Mouse (Mus musculus) midbrain, embryonic 12.5 days (tissue): ENCODE data around the gene Adamts3. TPM values are rescaled to one million over a fixed set of nuclear protein-coding genes. Genes with fewer than 3 reads are reported as not detected.
A peak's percentile ranks its signal among the peaks of the same experiment; 100 is the strongest.

Experiments
- ATAC-seq: fragments of 200-750 bp; cut with Nextera tagmentation; 2 replicates; pipeline ENCODE4 v1.8.0; 2017; ENCODE audit warnings: low read depth, moderate TSS enrichment, moderate library complexity; ENCODE audit not compliant: low FRiP score
- H3K27ac ChIP-seq: fragments of 300-500 bp; sonication (generic); replicated peaks from 2 replicates; pipeline ENCODE4 v1.5.1; 2016; ENCODE audit warnings: mild to moderate bottlenecking
- H3K27me3 ChIP-seq: fragments of 300-500 bp; sonication (generic); 2 replicates; pipeline ENCODE4 v1.6.1; 2016; ENCODE audit warnings: mild to moderate bottlenecking
- H3K36me3 ChIP-seq: fragments of 300-500 bp; sonication (generic); 2 replicates; pipeline ENCODE4 v1.6.1; 2016
- H3K4me1 ChIP-seq: fragments of 300-500 bp; sonication (generic); 2 replicates; pipeline ENCODE4 v1.6.1; 2016
- H3K4me2 ChIP-seq: fragments of 300-500 bp; sonication (generic); replicated peaks from 2 replicates; pipeline ENCODE4 v1.6.1; 2016; ENCODE audit warnings: mild to moderate bottlenecking, moderate library complexity
- H3K4me3 ChIP-seq: fragments of 300-500 bp; sonication (generic); 2 replicates; pipeline ENCODE4 v1.5.1; 2016; ENCODE audit warnings: mild to moderate bottlenecking
- H3K9ac ChIP-seq: fragments of 300-500 bp; sonication (generic); replicated peaks from 2 replicates; pipeline ENCODE4 v1.6.1; 2016; ENCODE audit warnings: mild to moderate bottlenecking, moderate library complexity
- H3K9me3 ChIP-seq: fragments of 300-500 bp; sonication (generic); 2 replicates; pipeline ENCODE4 v1.6.1; 2016; ENCODE audit warnings: mild to moderate bottlenecking
- WGBS: fragments of 180-500 bp; shearing (Covaris S2); methylation state at CpG from one replicate; pipeline ENCODE4 v1.1.7; 2016; 5-methylcytosine and 5-hydroxymethylcytosine counted together
- polyA plus RNA-seq: library from polyadenylated mRNA; unstranded; fragments of >200 nt; fragmentation: Nextera tagmentation; extraction: Ambion mirVana; gene quantifications from 2 replicates; pipeline ENCODE4 v1.2.1, GENCODE M21; 2016

Adamts3 gene
- polyA plus RNA-seq = 3.0 and 4.2 TPM in 2 replicates

- H3K9ac ChIP-seq = peak within 1 kb of the TSS; percentile 78
- H3K36me3 ChIP-seq = no peaks in the 10 kb centered on the region
- WGBS = under 1% methylated on average over 74 of the region's 78 CpGs
- H3K27ac ChIP-seq = no peak within 1 kb of the TSS
- peak within 1 kb of the TSS; percentile 75 for H3K4me3 ChIP-seq
- peaks cover 16% of the 10 kb centered on the region for H3K4me1 ChIP-seq
- H3K4me2 ChIP-seq = peak within 1 kb of the TSS; percentile 100
- peaks cover 6% of the 10 kb centered on the region; the same call in 1 of the 2 replicates for H3K9me3 ChIP-seq
- peak; percentile 92 for ATAC-seq
- H3K27me3 ChIP-seq = peaks cover 11% of the 10 kb centered on the region; the same call in 1 of the 2 replicates
Measured at GRCm38 (mm10) chr5:89883051-89883907, at the start of gene Adamts3. TSS of gene Adamts3 (minus strand) at chr5:89883334.

GRCm38 (mm10) chr5:89931511-89931910 is 48.4 kb upstream of the Adamts3 start:
- H3K9ac ChIP-seq = no peak overlapping the region
- H3K4me3 ChIP-seq = no peak overlapping the region
- H3K9me3 ChIP-seq = no peaks in the 10 kb centered on the region
- no peaks in the 10 kb centered on the region for H3K27me3 ChIP-seq
- H3K4me2 ChIP-seq = no peak overlapping the region
- H3K4me1 ChIP-seq = no peaks in the 10 kb centered on the region
- WGBS = 90% methylated on average over 4 of the region's 4 CpGs
- H3K36me3 ChIP-seq = no peaks in the 10 kb centered on the region
- ATAC-seq = no peak
- no peak overlapping the region for H3K27ac ChIP-seq

- Histone ChIP-seq H3K9me3 (no peaks in the 10 kb centered on the region), H3K36me3 (no peaks in the 10 kb centered on the region), H3K9ac (no peak overlapping the region), H3K4me2 (no peak overlapping the region), H3K4me1 (peaks cover 2% of the 10 kb centered on the region), H3K4me3 (no peak overlapping the region), H3K27me3 (peaks cover 3% of the 10 kb centered on the region; the same call in 1 of the 2 replicates), H3K27ac (no peak overlapping the region)
- ATAC-seq = no peak; the same call in 1 of the 2 replicates
Measured at GRCm38 (mm10) chr5:89912359-89912758, 29.2 kb upstream of the Adamts3 start.

GRCm38 (mm10) chr5:89911950-89912349 is 28.8 kb upstream of the Adamts3 start:
- Histone ChIP-seq H3K9ac (no peak overlapping the region), H3K4me3 (no peak overlapping the region), H3K27me3 (peaks cover 3% of the 10 kb centered on the region; the same call in 1 of the 2 replicates), H3K4me2 (0 out of 2 replicates have a peak overlapping the region, but pooled peaks have one; percentile 17), H3K4me1 (peaks cover 7% of the 10 kb centered on the region), H3K36me3 (no peaks in the 10 kb centered on the region), H3K9me3 (no peaks in the 10 kb centered on the region), H3K27ac (no peak overlapping the region)
- WGBS = 33% methylated on average over 7 of the region's 7 CpGs
- ATAC-seq = peak; percentile 61

GRCm38 (mm10) chr5:89911508-89911907 is 28.4 kb upstream of the Adamts3 start:
- Histone ChIP-seq H3K4me2 (no peak overlapping the region), H3K9ac (no peak overlapping the region), H3K9me3 (no peaks in the 10 kb centered on the region), H3K27me3 (peaks cover 3% of the 10 kb centered on the region; the same call in 1 of the 2 replicates), H3K36me3 (no peaks in the 10 kb centered on the region), H3K4me1 (peaks cover 10% of the 10 kb centered on the region), H3K4me3 (no peak overlapping the region), H3K27ac (no peak overlapping the region)
- WGBS = 74% methylated on average over 4 of the region's 4 CpGs
- ATAC-seq = no peak

GRCm38 (mm10) chr5:89906884-89907431 is 23.8 kb upstream of the Adamts3 start:
- H3K4me3 ChIP-seq = no peak overlapping the region
- H3K4me2 ChIP-seq = 0 out of 2 replicates have a peak overlapping the region, but pooled peaks have one; percentile 14
- peak; percentile 62; the same call in 1 of the 2 replicates for ATAC-seq
- H3K27ac ChIP-seq = no peak overlapping the region
- H3K27me3 ChIP-seq = peaks cover 9% of the 10 kb centered on the region; the same call in 1 of the 2 replicates
- no peak overlapping the region for H3K9ac ChIP-seq
- peaks cover 10% of the 10 kb centered on the region for H3K4me1 ChIP-seq
- H3K36me3 ChIP-seq = no peaks in the 10 kb centered on the region
- H3K9me3 ChIP-seq = no peaks in the 10 kb centered on the region
- WGBS = 17% methylated on average over 13 of the region's 13 CpGs

- H3K36me3 ChIP-seq = no peaks in the 10 kb centered on the region
- peaks cover 2% of the 10 kb centered on the region; the same call in 1 of the 2 replicates for H3K27me3 ChIP-seq
- H3K9ac ChIP-seq = no peak overlapping the region
- H3K9me3 ChIP-seq = no peaks in the 10 kb centered on the region
- no peak overlapping the region for H3K4me3 ChIP-seq
- ATAC-seq = no peak
- no peaks in the 10 kb centered on the region for H3K4me1 ChIP-seq
- 85% methylated on average over 5 of the region's 5 CpGs for WGBS
- no peak overlapping the region for H3K4me2 ChIP-seq
- H3K27ac ChIP-seq = no peak overlapping the region
Measured at GRCm38 (mm10) chr5:89901026-89901425, 17.9 kb upstream of the Adamts3 start.

- Histone ChIP-seq H3K4me2 (no peak overlapping the region), H3K27me3 (no peaks in the 10 kb centered on the region), H3K9me3 (no peaks in the 10 kb centered on the region), H3K36me3 (no peaks in the 10 kb centered on the region), H3K4me3 (no peak overlapping the region), H3K27ac (no peak overlapping the region), H3K9ac (no peak overlapping the region), H3K4me1 (no peaks in the 10 kb centered on the region)
- WGBS = 74% methylated on average over 9 of the region's 9 CpGs
- ATAC-seq = no peak
Measured at GRCm38 (mm10) chr5:89897495-89897894, 14.4 kb upstream of the Adamts3 start.

GRCm38 (mm10) chr5:89895520-89895919 is 12.4 kb upstream of the Adamts3 start:
- ATAC-seq = no peak
- H3K36me3 ChIP-seq = no peaks in the 10 kb centered on the region
- no peak overlapping the region for H3K27ac ChIP-seq
- no peaks in the 10 kb centered on the region for H3K27me3 ChIP-seq
- H3K9me3 ChIP-seq = no peaks in the 10 kb centered on the region
- no peak overlapping the region for H3K9ac ChIP-seq
- no peak overlapping the region for H3K4me3 ChIP-seq
- no peak overlapping the region for H3K4me2 ChIP-seq
- no peaks in the 10 kb centered on the region for H3K4me1 ChIP-seq
- 87% methylated on average over 7 of the region's 7 CpGs for WGBS

GRCm38 (mm10) chr5:89884991-89885390 is 1.9 kb upstream of the Adamts3 start:
- H3K27me3 ChIP-seq = peaks cover 11% of the 10 kb centered on the region; the same call in 1 of the 2 replicates
- no peak for ATAC-seq
- H3K9ac ChIP-seq = no peak overlapping the region
- H3K4me3 ChIP-seq = no peak overlapping the region
- 66% methylated on average over 3 of the region's 4 CpGs for WGBS
- H3K4me2 ChIP-seq = no peak overlapping the region
- no peak overlapping the region for H3K27ac ChIP-seq
- peaks cover 11% of the 10 kb centered on the region for H3K4me1 ChIP-seq
- H3K36me3 ChIP-seq = no peaks in the 10 kb centered on the region
- peaks cover 5% of the 10 kb centered on the region; the same call in 1 of the 2 replicates for H3K9me3 ChIP-seq

GRCm38 (mm10) chr5:89883908-89884204 is 722 bp upstream of the Adamts3 start:
- Histone ChIP-seq H3K9me3 (peaks cover 6% of the 10 kb centered on the region; the same call in 1 of the 2 replicates), H3K27me3 (peaks cover 11% of the 10 kb centered on the region; the same call in 1 of the 2 replicates), H3K4me2 (peak overlapping the region; percentile 100), H3K36me3 (no peaks in the 10 kb centered on the region), H3K4me1 (peaks cover 16% of the 10 kb centered on the region), H3K4me3 (peak overlapping the region; percentile 75), H3K9ac (0 out of 2 replicates have a peak overlapping the region, but pooled peaks have one; percentile 78), H3K27ac (no peak overlapping the region)
- WGBS = under 1% methylated on average over 8 of the region's 8 CpGs
- ATAC-seq = no peak
